Mouse (Mus musculus) embryonic facial prominence, embryonic 13.5 days (tissue): ENCODE measurements around the gene Rhno1. TPM values are rescaled to one million over a fixed set of nuclear protein-coding genes. Genes with fewer than 3 reads are reported as not detected.

Experiments
- ATAC-seq: fragments of 200-750 bp; cut with Nextera tagmentation; 2 replicates; pipeline ENCODE4 v1.8.0; 2017; ENCODE audit warnings: low read depth; ENCODE audit not compliant: insufficient number of reproducible peaks, insufficient read depth, low FRiP score, low TSS enrichment
- H3K27ac ChIP-seq: fragments of 300-500 bp; sonication (generic); 2 replicates; pipeline ENCODE4 v1.5.1; 2015; ENCODE audit warnings: moderate library complexity, mild to moderate bottlenecking, inconsistent platforms
- H3K27me3 ChIP-seq: fragments of 300-500 bp; sonication (generic); 2 replicates; pipeline ENCODE4 v1.6.1; 2015; ENCODE audit warnings: mild to moderate bottlenecking, inconsistent platforms
- H3K36me3 ChIP-seq: fragments of 300-500 bp; sonication (generic); 2 replicates; pipeline ENCODE4 v1.6.1; 2015; ENCODE audit warnings: mild to moderate bottlenecking, inconsistent platforms
- H3K4me1 ChIP-seq: fragments of 300-500 bp; sonication (generic); 2 replicates; pipeline ENCODE4 v1.6.1; 2015; ENCODE audit warnings: inconsistent platforms
- H3K4me2 ChIP-seq: fragments of 300-500 bp; sonication (generic); 2 replicates; pipeline ENCODE4 v1.6.1; 2015; ENCODE audit warnings: moderate library complexity, mild to moderate bottlenecking, inconsistent platforms
- H3K4me3 ChIP-seq: fragments of 300-500 bp; sonication (generic); 2 replicates; pipeline ENCODE4 v1.5.1; 2015; ENCODE audit warnings: mild to moderate bottlenecking, inconsistent platforms
- H3K9ac ChIP-seq: fragments of 300-500 bp; sonication (generic); 2 replicates; pipeline ENCODE4 v1.6.1; 2015; ENCODE audit warnings: mild to moderate bottlenecking, inconsistent platforms
- H3K9me3 ChIP-seq: fragments of 300-500 bp; sonication (generic); 2 replicates; pipeline ENCODE4 v1.6.1; 2016; ENCODE audit warnings: inconsistent platforms
- WGBS: fragments of 180-500 bp; shearing (Covaris S2); methylation state at CpG from one replicate; pipeline ENCODE4 v1.1.7; 2015; ENCODE audit warnings: mixed read lengths; 5-methylcytosine and 5-hydroxymethylcytosine counted together
- polyA plus RNA-seq: library from polyadenylated mRNA; unstranded; fragments of >200 nt; fragmentation: Nextera tagmentation; extraction: Ambion mirVana; gene quantifications from 2 replicates; pipeline ENCODE4 v1.2.1, GENCODE M21; 2015

The Rhno1 gene
- 154 and 157 TPM in 2 replicates for polyA plus RNA-seq

GRCm38 (mm10) chr6:128362381-128363006, at the start of gene Rhno1, which contains the start of gene Foxm1:
Gene Rhno1, minus strand, starts transcription at chr6:128362911.
Gene Foxm1, plus strand, starts transcription at chr6:128362967.
- WGBS = under 1% methylated on average over 51 of the region's 76 CpGs
- ATAC-seq = peak; percentile 87
- peaks cover 40% of the 10 kb centered on the region for H3K4me1 ChIP-seq
- H3K36me3 ChIP-seq = peaks cover 34% of the 10 kb centered on the region
- H3K4me2 ChIP-seq = peak within 1 kb of the TSS; percentile 86
- H3K9ac ChIP-seq = peak within 1 kb of the TSS; percentile 94
- peak within 1 kb of the TSS; percentile 97 for H3K27ac ChIP-seq
- peak within 1 kb of the TSS; percentile 96 for H3K4me3 ChIP-seq
- H3K27me3 ChIP-seq = no peaks in the 10 kb centered on the region
- H3K9me3 ChIP-seq = no peaks in the 10 kb centered on the region

- H3K9me3 ChIP-seq = no peaks in the 10 kb centered on the region
- H3K27ac ChIP-seq = no peak overlapping the region
- H3K4me2 ChIP-seq = no peak overlapping the region
- 17% methylated on average over 3 of the region's 3 CpGs for WGBS
- no peaks in the 10 kb centered on the region for H3K27me3 ChIP-seq
- no peak overlapping the region for H3K9ac ChIP-seq
- H3K36me3 ChIP-seq = peaks cover 70% of the 10 kb centered on the region
- H3K4me1 ChIP-seq = no peaks in the 10 kb centered on the region
- no peak for ATAC-seq
- H3K4me3 ChIP-seq = no peak overlapping the region
Measured at GRCm38 (mm10) chr6:128411115-128411514, 48.4 kb upstream of the Rhno1 start.

GRCm38 (mm10) chr6:128410305-128410704, 47.6 kb upstream of the Rhno1 start:
- Histone ChIP-seq H3K27ac (no peak overlapping the region), H3K36me3 (peaks cover 69% of the 10 kb centered on the region), H3K4me1 (no peaks in the 10 kb centered on the region), H3K4me2 (no peak overlapping the region), H3K4me3 (no peak overlapping the region), H3K27me3 (no peaks in the 10 kb centered on the region), H3K9ac (no peak overlapping the region), H3K9me3 (no peaks in the 10 kb centered on the region)
- WGBS = 94% methylated on average over 13 of the region's 13 CpGs
- no peak for ATAC-seq

DNA sequence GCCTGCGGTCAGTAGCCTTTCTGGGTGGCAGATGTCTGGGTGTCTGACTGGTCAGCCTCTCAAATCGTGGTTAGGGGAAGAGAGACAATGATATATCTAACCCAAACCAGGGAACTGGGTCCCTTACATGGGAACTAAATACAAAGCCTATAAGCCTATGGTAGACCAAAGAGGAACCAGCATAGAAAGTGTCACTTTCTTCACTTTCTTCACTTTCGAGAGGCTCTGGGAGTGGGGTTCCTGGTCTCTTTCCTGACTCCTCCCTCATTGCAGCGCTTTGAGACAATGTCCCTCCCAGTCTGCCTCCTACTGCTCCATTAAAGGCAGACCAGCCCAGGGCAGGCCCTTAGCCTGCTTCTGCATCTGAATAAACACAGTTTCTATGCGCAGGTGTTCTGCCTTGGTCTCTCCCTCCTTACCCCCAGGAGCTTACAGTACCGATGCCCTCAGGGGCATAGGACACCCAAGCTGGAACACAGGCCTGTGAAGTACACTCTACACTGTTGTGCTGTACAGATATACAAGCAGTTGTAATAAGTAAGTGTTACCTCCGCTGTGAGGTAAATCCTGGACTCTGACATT, 45.9 kb upstream of the Rhno1 start:
- H3K36me3 ChIP-seq = peaks cover 70% of the 10 kb centered on the region
- no peak overlapping the region for H3K9ac ChIP-seq
- H3K27me3 ChIP-seq = no peaks in the 10 kb centered on the region
- ATAC-seq = no peak
- no peak overlapping the region for H3K27ac ChIP-seq
- no peaks in the 10 kb centered on the region for H3K9me3 ChIP-seq
- no peaks in the 10 kb centered on the region for H3K4me1 ChIP-seq
- no peak overlapping the region for H3K4me2 ChIP-seq
- WGBS = 86% methylated on average over 7 of the region's 7 CpGs
- no peak overlapping the region for H3K4me3 ChIP-seq

DNA sequence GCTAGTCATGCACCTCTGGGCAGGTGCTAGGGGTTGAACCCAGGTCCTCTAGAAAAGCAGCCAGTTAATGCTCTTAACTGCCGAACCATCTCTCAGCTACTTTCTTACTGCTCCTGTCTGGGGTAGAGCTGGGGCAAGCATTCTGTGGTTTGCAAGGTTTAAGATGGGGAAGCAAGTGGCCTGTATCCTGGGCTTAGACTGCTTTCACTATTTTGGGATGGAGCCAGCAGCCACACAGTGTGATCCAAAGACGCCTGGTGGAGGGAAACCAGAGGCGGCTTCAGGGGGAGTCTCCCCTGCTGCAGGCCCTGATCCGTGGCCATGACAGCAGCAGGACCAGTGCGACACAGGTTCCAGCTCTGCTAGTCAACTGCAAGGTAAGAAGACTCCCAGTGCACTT, 42.0 kb upstream of the Rhno1 start:
- no peaks in the 10 kb centered on the region for H3K27me3 ChIP-seq
- ATAC-seq = no peak
- WGBS = 64% methylated on average over 5 of the region's 5 CpGs
- peaks cover 8% of the 10 kb centered on the region; the same call in 1 of the 2 replicates for H3K4me1 ChIP-seq
- no peak overlapping the region for H3K9ac ChIP-seq
- H3K36me3 ChIP-seq = peaks cover 40% of the 10 kb centered on the region
- H3K4me3 ChIP-seq = no peak overlapping the region
- no peaks in the 10 kb centered on the region for H3K9me3 ChIP-seq
- no peak overlapping the region for H3K27ac ChIP-seq
- H3K4me2 ChIP-seq = no peak overlapping the region

DNA sequence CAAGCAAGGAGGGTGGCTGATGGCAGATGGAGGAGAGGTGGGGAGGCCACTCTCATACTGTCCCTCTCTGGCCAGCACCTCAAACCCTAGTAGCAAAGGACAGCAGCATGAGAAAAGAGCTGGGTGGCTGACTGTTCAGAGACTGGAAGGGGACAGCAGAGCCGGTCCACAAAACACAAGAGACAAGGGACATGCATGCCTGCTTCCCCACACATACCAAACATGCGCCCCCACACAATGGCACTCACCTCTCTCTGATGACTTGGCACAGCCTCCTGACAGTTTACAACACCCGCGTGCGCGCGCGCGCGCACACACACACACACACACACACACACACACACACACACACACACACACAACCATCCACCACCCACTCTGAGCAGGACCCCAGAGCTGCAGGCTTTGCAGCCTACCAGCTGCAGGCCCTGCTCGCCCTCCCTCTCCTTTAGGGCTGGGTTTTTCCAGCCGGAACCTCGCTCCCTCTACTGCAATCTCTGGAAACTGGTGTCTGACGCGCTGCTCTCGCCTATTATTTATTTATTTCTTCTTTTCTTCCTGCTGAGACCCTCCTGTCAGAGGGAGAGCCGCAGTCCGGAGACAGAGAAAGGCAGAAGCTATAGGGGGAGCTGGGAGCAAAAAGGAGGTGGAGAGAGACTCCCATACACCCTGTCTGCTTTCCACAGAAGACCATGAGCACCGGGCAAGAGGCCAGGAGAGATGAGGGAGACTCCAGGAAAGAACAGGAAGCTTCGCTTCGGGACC, 36.9 kb upstream of the Rhno1 start:
- Histone ChIP-seq H3K4me3 (peak overlapping the region; percentile 29), H3K4me2 (peak overlapping the region; percentile 49), H3K27ac (peak overlapping the region; percentile 48; the same call in 1 of the 2 replicates), H3K27me3 (no peaks in the 10 kb centered on the region), H3K9me3 (no peaks in the 10 kb centered on the region), H3K4me1 (peaks cover 13% of the 10 kb centered on the region; the same call in 1 of the 2 replicates), H3K9ac (peak overlapping the region; percentile 64), H3K36me3 (no peaks in the 10 kb centered on the region)
- 47% methylated on average over 21 of the region's 21 CpGs for WGBS
- 0 out of 2 replicates have a peak, but pooled peaks have one; percentile 45 for ATAC-seq

- peak within 1 kb of the TSS; percentile 48; the same call in 1 of the 2 replicates for H3K27ac ChIP-seq
- no peaks in the 10 kb centered on the region for H3K9me3 ChIP-seq
- 78% methylated on average over 3 of the region's 3 CpGs for WGBS
- no peak for ATAC-seq
- H3K27me3 ChIP-seq = no peaks in the 10 kb centered on the region
- H3K9ac ChIP-seq = peak within 1 kb of the TSS; percentile 64
- H3K4me3 ChIP-seq = peak within 1 kb of the TSS; percentile 29
- no peaks in the 10 kb centered on the region for H3K36me3 ChIP-seq
- H3K4me2 ChIP-seq = peak within 1 kb of the TSS; percentile 49
- peaks cover 13% of the 10 kb centered on the region; the same call in 1 of the 2 replicates for H3K4me1 ChIP-seq
Measured at GRCm38 (mm10) chr6:128398996-128399395, 36.3 kb upstream of the Rhno1 start, which contains the start of gene Nrip2. Gene Nrip2, plus strand, starts transcription at chr6:128399296.

- H3K9me3 ChIP-seq = no peaks in the 10 kb centered on the region
- no peaks in the 10 kb centered on the region for H3K27me3 ChIP-seq
- no peak overlapping the region for H3K9ac ChIP-seq
- no peak for ATAC-seq
- 77% methylated on average over 7 of the region's 7 CpGs for WGBS
- H3K4me3 ChIP-seq = no peak overlapping the region
- H3K4me2 ChIP-seq = no peak overlapping the region
- no peak overlapping the region for H3K27ac ChIP-seq
- peaks cover 13% of the 10 kb centered on the region; the same call in 1 of the 2 replicates for H3K4me1 ChIP-seq
- no peaks in the 10 kb centered on the region for H3K36me3 ChIP-seq
Measured at GRCm38 (mm10) chr6:128397574-128398261, 35.0 kb upstream of the Rhno1 start.

GRCm38 (mm10) chr6:128390683-128391082, 28.0 kb upstream of the Rhno1 start:
- Histone ChIP-seq H3K4me3 (no peak overlapping the region), H3K4me2 (no peak overlapping the region), H3K27ac (no peak overlapping the region), H3K4me1 (no peaks in the 10 kb centered on the region), H3K9me3 (no peaks in the 10 kb centered on the region), H3K36me3 (no peaks in the 10 kb centered on the region), H3K27me3 (no peaks in the 10 kb centered on the region), H3K9ac (no peak overlapping the region)
- WGBS = 55% methylated on average over 1 of the region's 1 CpGs
- ATAC-seq = no peak

DNA sequence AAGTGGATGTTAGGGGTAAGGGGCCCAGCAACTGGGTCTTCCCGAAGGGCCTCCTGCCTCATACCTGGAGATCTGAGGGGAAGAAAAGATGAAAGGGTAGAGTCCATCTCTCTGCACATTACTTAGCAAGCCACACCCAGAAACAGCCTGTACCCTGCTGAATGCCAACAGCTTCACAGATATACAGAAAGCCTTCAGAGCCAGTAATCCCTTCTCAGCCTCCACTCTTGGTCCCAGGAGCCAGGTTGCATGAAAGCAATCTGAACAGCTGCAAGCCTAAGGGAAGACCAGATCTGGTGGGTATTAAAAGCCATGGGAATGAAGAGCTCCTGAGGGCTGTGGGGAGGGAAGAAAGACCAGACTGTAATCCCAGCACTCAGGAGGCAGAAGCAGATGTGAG, 26.5 kb upstream of the Rhno1 start:
- H3K4me1 ChIP-seq = no peaks in the 10 kb centered on the region
- H3K9ac ChIP-seq = no peak overlapping the region
- no peaks in the 10 kb centered on the region for H3K36me3 ChIP-seq
- no peak overlapping the region for H3K27ac ChIP-seq
- no peak for ATAC-seq
- H3K9me3 ChIP-seq = no peaks in the 10 kb centered on the region
- no peak overlapping the region for H3K4me2 ChIP-seq
- WGBS = 81% methylated on average over 1 of the region's 1 CpGs
- H3K27me3 ChIP-seq = no peaks in the 10 kb centered on the region
- H3K4me3 ChIP-seq = no peak overlapping the region

- Histone ChIP-seq H3K27me3 (no peaks in the 10 kb centered on the region), H3K4me3 (no peak overlapping the region), H3K4me1 (no peaks in the 10 kb centered on the region), H3K9me3 (no peaks in the 10 kb centered on the region), H3K9ac (no peak overlapping the region), H3K36me3 (no peaks in the 10 kb centered on the region), H3K27ac (no peak overlapping the region), H3K4me2 (no peak overlapping the region)
- ATAC-seq = no peak
- WGBS = 89% methylated on average over 1 of the region's 1 CpGs
Measured at GRCm38 (mm10) chr6:128385026-128385425, 22.3 kb upstream of the Rhno1 start.
